Mouse (Mus musculus): ENCODE measurements around the gene Acot8.
A peak's percentile ranks its signal among the peaks of the same experiment; 100 is the strongest.
"Not testable (repeated sequence)": the region's sequence is repeated elsewhere in the genome, so short reads cannot be mapped to it uniquely, and the experiment has no call there.

Gene Acot8

GRCm38 (mm10) chr2:164813557-164813956, 8.9 kb upstream of the Acot8 start:
- DNase-seq (ENCODE audit: low spot score) = no peak

GRCm38 (mm10) chr2:164806614-164807013, 1.9 kb upstream of the Acot8 start:
- DNase-seq (ENCODE audit: low spot score) = no peak

GRCm38 (mm10) chr2:164805332-164805718, 643 bp upstream of the Acot8 start:
- DNase-seq (ENCODE audit: low spot score) = no peak

- no peak for DNase-seq (ENCODE audit: low spot score)
These were observed 765 bp downstream of the Acot8 start for GRCm38 (mm10) chr2:164803921-164804313.

GRCm38 (mm10) chr2:164803201-164803920, 1.3 kb downstream of the Acot8 start:
- DNase-seq (ENCODE audit: low spot score) = no peak

GRCm38 (mm10) chr2:164800252-164801004, 4.3 kb downstream of the Acot8 start:
- DNase-seq (ENCODE audit: low spot score) = no peak

GRCm38 (mm10) chr2:164798554-164798953, 6.1 kb downstream of the Acot8 start:
- DNase-seq (ENCODE audit: low spot score) = not testable (repeated sequence)

GRCm38 (mm10) chr2:164795868-164796267, 8.8 kb downstream of the Acot8 start:
- DNase-seq (ENCODE audit: low spot score) = no peak

- peak; percentile 81 for DNase-seq (ENCODE audit: low spot score)
These were observed 10.4 kb downstream of the Acot8 start for GRCm38 (mm10) chr2:164794293-164794692.

GRCm38 (mm10) chr2:164793772-164794171, 10.9 kb downstream of the Acot8 start:
- no peak for DNase-seq (ENCODE audit: low spot score)

GRCm38 (mm10) chr2:164793236-164793635, 11.4 kb downstream of the Acot8 start:
- DNase-seq (ENCODE audit: low spot score) = peak; percentile 50

- DNase-seq (ENCODE audit: low spot score) = no peak
These were observed 12.1 kb downstream of the Acot8 start for GRCm38 (mm10) chr2:164792400-164793190.

GRCm38 (mm10) chr2:164791841-164792261, 12.8 kb downstream of the Acot8 start:
- no peak for DNase-seq (ENCODE audit: low spot score)

- no peak for DNase-seq (ENCODE audit: low spot score)
These were observed 14.2 kb downstream of the Acot8 start for GRCm38 (mm10) chr2:164790451-164790850.

- no peak for DNase-seq (ENCODE audit: low spot score)
These were observed 16.3 kb downstream of the Acot8 start for GRCm38 (mm10) chr2:164788411-164788810.

- no peak for DNase-seq (ENCODE audit: low spot score)
These were observed 16.9 kb downstream of the Acot8 start for GRCm38 (mm10) chr2:164787779-164788178.

GRCm38 (mm10) chr2:164787032-164787431, 17.6 kb downstream of the Acot8 start:
- DNase-seq (ENCODE audit: low spot score) = no peak

- no peak for DNase-seq (ENCODE audit: low spot score)
These were observed 18.2 kb downstream of the Acot8 start for GRCm38 (mm10) chr2:164786388-164786885.

GRCm38 (mm10) chr2:164785481-164786387, 18.9 kb downstream of the Acot8 start, which contains the start of gene Snx21:
Snx21 (plus strand) TSS chr2:164785823.
- DNase-seq (ENCODE audit: low spot score) = peak; percentile 93

GRCm38 (mm10) chr2:164784869-164785420, 19.7 kb downstream of the Acot8 start:
- no peak for DNase-seq (ENCODE audit: low spot score)

Data from ovary, postnatal 36 days (tissue).